8 mouse cellular contexts compared by ENCODE assay signal in genomic region chr12:40199795-40200402, GRCm38 (mm10). TPM values are rescaled to one million over a fixed set of nuclear protein-coding genes. Genes with fewer than 3 reads are reported as not detected.
DNase-seq lines count a peak whose midpoint lies in the region; ATAC-seq and TF ChIP-seq lines count a peak whose summit lies in the region.
"Had no signal": no experiment of that assay in that cellular context is flagged by ENCODE, and none has a peak within 500 bp of the region (broad histone marks: within the 10 kb centered on the region; RNA-seq: fewer than 3 reads in every experiment).

No protein-coding gene starts in this region.

- DNase-seq in Patski (ENCODE audit: low read depth, low spot score), result no peak
- peak; percentile 56 to 68 for DNase-seq in cerebellum, adult 2 months
- DNase-seq in frontal cortex, postnatal 14 days (ENCODE audit: low spot score in 2 of 2), result peak; percentile 49 to 67
- DNase-seq in hindbrain, embryonic 11.5 days (ENCODE audit: low spot score), result peak; percentile 75
- peak; percentile 76 to 79 for DNase-seq in layer of hippocampus, postnatal 10 days (ENCODE audit: low spot score in 2 of 2)
- DNase-seq in lung, postnatal 4 days, result peak; percentile 46 to 76
- peak; percentile 62 for DNase-seq in right cerebral cortex, postnatal 14 days

- WGBS in cerebellum, adult 2 months, result 40% methylated on average over 7 of the region's 7 CpGs
- 51% methylated on average over 7 of the region's 7 CpGs for WGBS in hindbrain, embryonic 11.5 days

- no peak overlapping the region for H3K4me3 ChIP-seq in cerebellum, adult 2 months (replicated peaks; ENCODE audit: insufficient read depth, low read depth, low read length)
- H3K4me3 ChIP-seq in hindbrain, embryonic 11.5 days (ENCODE audit: low read depth, low read length), result no peak overlapping the region
- H3K4me3 ChIP-seq: limb, embryonic 15.5 days had no signal

- peak; percentile 56 for ATAC-seq in Patski
- ATAC-seq in hindbrain, embryonic 11.5 days (ENCODE audit: low FRiP score), result 0 out of 2 replicates have a peak, but pooled peaks have one; percentile 25

- TF ChIP-seq POLR2A in cerebellum, adult 2 months (IDR thresholded peaks at IDR 0.05; ENCODE audit: borderline replicate concordance, insufficient read depth, low read length), result no peak

- no peaks in the 10 kb centered on the region for H3K4me1 ChIP-seq in cerebellum, adult 2 months (ENCODE audit: control insufficient read depth, insufficient read depth, low read length)
- no peaks in the 10 kb centered on the region for H3K4me1 ChIP-seq in hindbrain, embryonic 11.5 days (replicated peaks; ENCODE audit: control insufficient read depth, insufficient read depth, low read length)

- peaks cover 5% of the 10 kb centered on the region; the same call in 1 of the 2 replicates for H3K36me3 ChIP-seq in hindbrain, embryonic 11.5 days (ENCODE audit: control insufficient read depth, insufficient read depth, low read length)

- no peak overlapping the region for H3K4me2 ChIP-seq in hindbrain, embryonic 11.5 days (replicated peaks; ENCODE audit: low read depth, low read length)
- H3K4me2 ChIP-seq: limb, embryonic 15.5 days had no signal

- in situ Hi-C loops in Patski (cut with MboI; ENCODE audit: low pct_unique_long_range_greater_than_20kb), result loop anchor here (25.0 kb wide), 1 partner anchor 263 kb away; no protein-coding TSS in a partner anchor

- CTCF ChIA-PET in Patski (lab: Charles Lee), result interaction anchor here (0.9 to 1.9 kb wide), 6 partner anchors 9 to 118 kb away, joined by 3 to 23 read pairs (median 5); no protein-coding TSS in a partner anchor

- H3K9ac ChIP-seq in hindbrain, embryonic 11.5 days (ENCODE audit: low read depth, low read length), result no peak overlapping the region
- H3K9ac ChIP-seq: limb, embryonic 15.5 days had no signal

- POLR2A ChIA-PET in Patski (lab: Charles Lee), result interaction anchor here (0.8 kb wide), 1 partner anchor 23 kb away, joined by 3 read pairs; no protein-coding TSS in a partner anchor

- peak; percentile 83 for TF ChIP-seq CTCF in Patski (IDR thresholded peaks at IDR 0.05)
- TF ChIP-seq CTCF in cerebellum, adult 2 months (IDR thresholded peaks at IDR 0.05; ENCODE audit: borderline replicate concordance, insufficient read depth, low read depth, low read length), result peak; percentile 74

- no peaks in the 10 kb centered on the region for H3K9me3 ChIP-seq in hindbrain, embryonic 11.5 days (ENCODE audit: control insufficient read depth, low read length)
- H3K9me3 ChIP-seq: limb, embryonic 15.5 days had no signal

- H3K27me3 ChIP-seq in Patski, result no peaks in the 10 kb centered on the region
- H3K27me3 ChIP-seq in cerebellum, adult 2 months (ENCODE audit: control insufficient read depth, insufficient read depth, low read length), result no peaks in the 10 kb centered on the region
- H3K27me3 ChIP-seq in hindbrain, embryonic 11.5 days (ENCODE audit: control insufficient read depth, insufficient read depth, low read length), result no peaks in the 10 kb centered on the region
- H3K27me3 ChIP-seq: limb, embryonic 15.5 days had no signal

- no peak overlapping the region for H3K27ac ChIP-seq in cerebellum, adult 2 months (ENCODE audit: insufficient read depth, low read length)
- H3K27ac ChIP-seq in hindbrain, embryonic 11.5 days (ENCODE audit: low read depth, low read length), result no peak overlapping the region
- H3K27ac ChIP-seq: limb, embryonic 15.5 days had no signal

RNA-seq across cellular contexts. Expression of gene Lsmem1, which starts 0.6 kb away (rescaled TPM):
- polyA plus RNA-seq in Patski (2021), result not detected
- polyA plus RNA-seq in cerebellum, adult 2 months (2012; rRNA removed), result 2.0 and 2.4 TPM in 2 replicates
- 0.08 TPM in 1 of 2 replicates, not detected in the other for polyA plus RNA-seq in hindbrain, embryonic 11.5 days (2014; fragmentation: Nextera tagmentation; extraction: Ambion mirVana)
- total RNA-seq in layer of hippocampus, postnatal 10 days (2021), result under 1 TPM; 0.22 to 0.69 TPM

RNA-seq across cellular contexts. Expression of gene Ifrd1, which starts 48.4 kb away (rescaled TPM):
- 95.5 TPM for polyA plus RNA-seq in Patski (2021)
- polyA plus RNA-seq in cerebellum, adult 2 months (2012; rRNA removed), result 52.4 and 59.0 TPM in 2 replicates
- 200 and 204 TPM in 2 replicates for polyA plus RNA-seq in hindbrain, embryonic 11.5 days (2014; fragmentation: Nextera tagmentation; extraction: Ambion mirVana)
- total RNA-seq in layer of hippocampus, postnatal 10 days (2021), result 100 to 1,000 TPM in 1 of 2 experiments, 10 to 100 TPM in 1; 97.4 to 104 TPM
